Mouse (Mus musculus): ENCODE data around the gene Znhit1.

Gene Znhit1

GRCm38 (mm10) chr5:136987934-136988271 is at the start of gene Znhit1:
Gene Znhit1 (minus strand): TSS chr5:136988021.
- DNase-seq (ENCODE audit: low read depth, low spot score) = no peak

DNA sequence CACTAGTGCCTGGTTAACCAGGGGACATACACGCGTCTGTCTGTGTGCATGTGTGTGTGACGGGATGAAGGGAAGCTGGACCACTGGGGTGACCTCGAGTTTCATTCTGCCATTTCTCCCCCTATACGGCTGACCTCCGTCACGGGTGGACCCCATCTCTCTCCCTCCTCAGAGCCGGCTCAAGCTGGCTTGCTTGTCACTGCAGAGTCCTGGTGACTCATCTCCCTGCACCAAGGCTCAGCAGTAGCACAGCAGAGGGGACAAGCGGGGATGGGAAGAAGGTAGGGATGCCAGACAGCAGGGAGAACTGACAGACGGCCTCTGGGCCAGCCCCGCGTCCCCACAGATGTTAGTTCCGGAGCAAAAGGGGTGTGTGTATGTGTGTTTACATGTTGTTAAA is 48.4 kb upstream of the Znhit1 start:
- DNase-seq (ENCODE audit: low read depth, low spot score) = no peak

DNA sequence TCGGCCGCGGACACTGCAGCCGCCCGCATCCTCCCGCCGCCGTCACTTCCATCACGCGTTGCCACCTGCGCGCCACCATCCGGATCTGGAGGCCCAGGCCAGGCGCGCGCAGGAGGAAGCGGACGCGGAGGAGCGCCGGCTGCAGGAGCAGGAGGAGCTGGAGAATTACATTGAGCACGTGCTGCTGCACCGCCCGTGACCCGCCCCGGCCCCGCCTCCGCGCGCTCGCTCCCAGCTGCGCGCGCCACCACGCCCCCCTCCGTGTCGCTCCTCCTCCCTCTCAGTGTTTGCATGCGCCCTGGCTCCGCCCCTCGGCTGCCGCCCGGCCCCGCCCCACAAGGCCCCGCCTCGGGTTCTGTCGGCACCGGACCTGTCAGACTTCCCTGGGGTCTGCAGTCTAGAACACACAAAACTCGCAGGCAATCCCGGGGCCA is 44.8 kb upstream of the Znhit1 start:
- DNase-seq (ENCODE audit: low read depth, low spot score) = peak; percentile 84

DNA sequence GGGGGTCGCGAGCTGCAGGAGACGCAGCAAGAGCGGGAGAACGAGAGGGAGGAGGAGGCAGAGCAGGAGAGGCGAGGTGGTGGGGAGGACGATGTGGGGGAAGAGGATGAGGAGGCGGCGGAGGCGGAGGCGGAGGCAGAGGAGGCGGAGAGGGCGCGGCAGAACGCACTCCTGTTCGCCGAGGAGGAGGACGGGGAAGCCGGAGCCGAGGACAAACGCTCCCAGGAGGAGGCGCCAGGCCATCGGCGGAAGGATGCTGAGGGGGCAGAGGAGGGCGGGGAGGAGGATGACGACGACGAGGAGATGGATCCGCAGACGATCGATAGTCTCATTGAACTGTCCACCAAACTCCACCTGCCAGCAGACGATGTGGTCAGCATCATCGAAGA is 44.2 kb upstream of the Znhit1 start:
- DNase-seq (ENCODE audit: low read depth, low spot score) = no peak

GRCm38 (mm10) chr5:137031076-137032032 is 43.5 kb upstream of the Znhit1 start:
- DNase-seq (ENCODE audit: low read depth, low spot score) = no peak

- DNase-seq (ENCODE audit: low read depth, low spot score) = no peak
Observed at GRCm38 (mm10) chr5:137030416-137030810, 42.6 kb upstream of the Znhit1 start.

DNA sequence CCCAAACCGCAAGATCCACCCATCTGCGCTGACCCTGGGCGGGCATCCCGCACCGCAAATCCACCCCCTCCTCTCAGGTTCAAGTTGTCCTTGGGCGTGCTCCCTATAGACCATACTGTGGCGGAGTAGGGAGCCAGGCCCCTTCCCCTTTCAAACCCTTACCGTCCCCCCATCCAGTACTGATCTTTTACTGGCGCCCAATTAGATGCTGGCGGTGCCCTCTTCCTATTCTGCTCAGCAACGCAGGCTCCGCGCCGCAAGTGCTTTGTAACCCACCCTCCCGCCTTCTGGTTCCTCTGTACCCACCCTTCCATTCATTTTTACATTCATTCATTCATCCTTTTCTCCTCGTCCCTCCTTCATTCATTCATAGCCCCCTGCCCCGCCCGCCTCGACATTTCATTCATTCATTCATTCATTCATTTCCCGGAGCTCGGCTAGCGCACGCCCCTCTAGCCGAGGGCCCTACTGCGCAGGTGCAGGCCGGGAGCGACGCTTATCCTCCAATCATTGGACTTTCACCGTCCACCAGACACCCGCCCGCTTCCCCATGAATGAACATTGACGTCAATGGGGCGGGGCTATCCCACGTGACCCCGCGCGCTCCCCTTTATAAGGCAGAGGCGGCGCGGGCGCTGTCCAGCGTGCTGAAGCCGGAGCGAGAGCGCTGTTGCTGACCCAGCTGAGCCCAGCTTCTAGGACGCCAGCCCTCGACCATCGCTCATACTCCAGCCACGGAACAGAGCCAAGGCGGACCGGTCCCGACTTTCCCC is 42.0 kb upstream of the Znhit1 start:
- peak; percentile 68 for DNase-seq (ENCODE audit: low read depth, low spot score)

GRCm38 (mm10) chr5:137029273-137029585 is 41.4 kb upstream of the Znhit1 start:
- no peak for DNase-seq (ENCODE audit: low read depth, low spot score)

DNA sequence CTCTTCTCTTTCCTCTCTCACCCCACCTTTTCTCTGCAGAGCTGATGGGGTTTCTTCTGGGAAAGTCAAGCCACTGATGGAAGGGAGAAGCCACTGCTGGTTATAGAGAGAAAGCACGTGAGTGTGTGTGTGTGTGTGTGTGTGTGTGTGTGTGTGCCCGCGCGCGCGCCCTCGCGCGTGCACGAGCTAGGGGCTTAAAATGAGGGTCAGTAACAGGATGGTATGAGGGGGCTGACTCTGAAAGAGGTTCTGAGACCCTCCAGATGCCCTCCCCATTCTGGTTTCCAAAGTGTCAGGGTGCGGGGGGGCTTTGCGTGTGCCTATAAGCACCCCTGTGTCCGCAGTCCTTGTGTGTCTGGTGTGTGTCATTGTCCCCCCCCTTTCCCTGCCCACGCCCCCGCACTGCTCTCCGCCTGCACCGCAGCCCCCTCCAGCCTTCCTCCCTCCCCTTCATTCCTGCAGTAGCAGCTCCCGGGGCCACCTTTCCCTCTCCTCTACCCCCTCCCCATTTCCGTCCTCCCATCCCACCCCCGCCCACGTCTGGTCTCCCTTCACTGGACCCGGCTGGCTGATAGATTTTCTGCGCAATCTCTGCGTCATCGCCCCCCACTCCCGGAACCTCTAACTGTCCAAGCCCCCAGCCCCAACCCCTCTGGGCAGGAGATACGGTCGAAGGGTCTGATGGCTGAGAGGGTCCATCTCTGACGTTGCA is 40.9 kb upstream of the Znhit1 start:
- no peak for DNase-seq (ENCODE audit: low read depth, low spot score)

- no peak for DNase-seq (ENCODE audit: low read depth, low spot score)
Observed at GRCm38 (mm10) chr5:137026092-137026491, 38.3 kb upstream of the Znhit1 start, which contains the start of gene Vgf. Gene Vgf (plus strand): TSS chr5:137026392.

DNA sequence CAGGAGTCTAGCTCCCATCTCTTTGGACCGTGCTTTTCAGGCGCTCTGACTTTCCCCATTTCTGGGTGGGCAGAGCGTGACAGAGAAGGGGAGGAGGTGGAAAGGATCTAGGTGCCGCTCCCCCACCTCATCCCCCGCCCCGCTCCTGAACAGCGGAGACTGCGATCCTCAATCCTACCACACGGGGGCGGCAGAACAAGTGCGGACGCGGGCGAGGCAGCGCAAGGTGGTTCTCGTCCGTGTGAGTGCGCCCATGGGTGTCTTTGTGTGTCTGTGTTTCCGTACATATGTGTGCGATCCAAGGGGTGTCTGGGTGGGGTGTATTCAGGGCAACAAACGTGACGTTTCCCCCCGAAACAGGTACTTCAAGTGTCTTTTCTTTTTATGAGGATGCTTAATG is 37.3 kb upstream of the Znhit1 start:
- DNase-seq (ENCODE audit: low read depth, low spot score) = peak; percentile 57

GRCm38 (mm10) chr5:137024318-137024717 is 36.5 kb upstream of the Znhit1 start:
- no peak for DNase-seq (ENCODE audit: low read depth, low spot score)

DNA sequence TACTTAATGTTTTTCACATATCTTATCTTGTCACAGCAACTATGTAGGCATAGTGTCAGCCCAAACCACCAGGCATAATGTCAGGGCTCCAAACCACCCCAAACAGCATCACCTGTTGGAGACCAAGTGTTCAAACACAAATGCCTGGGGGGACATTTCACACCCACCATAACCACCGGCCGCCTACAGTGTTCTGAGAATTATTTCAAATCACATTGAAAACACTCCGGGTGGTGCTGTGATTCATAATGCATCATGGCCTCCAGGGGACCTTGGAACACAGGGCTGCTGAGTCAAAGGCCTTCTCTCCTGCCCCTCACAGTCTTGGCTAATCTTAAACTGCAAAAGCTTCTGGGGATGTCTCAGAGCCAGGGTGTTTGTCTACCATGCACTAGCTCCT is 28.1 kb upstream of the Znhit1 start:
- no peak for DNase-seq (ENCODE audit: low read depth, low spot score)

GRCm38 (mm10) chr5:137012401-137012950 is 24.7 kb upstream of the Znhit1 start:
- DNase-seq (ENCODE audit: low read depth, low spot score) = no peak

GRCm38 (mm10) chr5:137009988-137010387 is 22.2 kb upstream of the Znhit1 start:
- no peak for DNase-seq (ENCODE audit: low read depth, low spot score)

GRCm38 (mm10) chr5:137007276-137007675 is 19.5 kb upstream of the Znhit1 start:
- no peak for DNase-seq (ENCODE audit: low read depth, low spot score)

- DNase-seq (ENCODE audit: low read depth, low spot score) = no peak
Observed at GRCm38 (mm10) chr5:137000612-137001011, 12.8 kb upstream of the Znhit1 start.

GRCm38 (mm10) chr5:136999449-136999848 is 11.6 kb upstream of the Znhit1 start:
- DNase-seq (ENCODE audit: low read depth, low spot score) = no peak

GRCm38 (mm10) chr5:136989801-136990200 is 2.0 kb upstream of the Znhit1 start:
- no peak for DNase-seq (ENCODE audit: low read depth, low spot score)

- DNase-seq (ENCODE audit: low read depth, low spot score) = no peak
Observed at GRCm38 (mm10) chr5:136988420-136988819, 599 bp upstream of the Znhit1 start.

GRCm38 (mm10) chr5:136987138-136987933 is 485 bp downstream of the Znhit1 start:
- peak; percentile 73 for DNase-seq (ENCODE audit: low read depth, low spot score)
